Mouse (Mus musculus): ENCODE measurements around the gene Gm20867.
"Not testable (repeated sequence)": the region's sequence is repeated elsewhere in the genome, so short reads cannot be mapped to it uniquely, and the experiment has no call there.

Gene Gm20867

GRCm38 (mm10) chrY:77963104-77963503 lies at the start of gene Gm20867:
TSS of gene Gm20867 (minus strand) at chrY:77963204.
- DNase-seq = not testable (repeated sequence)
